Mouse (Mus musculus) kidney, adult 11 months (tissue): ENCODE data around the gene Gm5269.
A peak's percentile ranks its signal among the peaks of the same experiment; 100 is the strongest.

ENCODE experiments used
- DNase-seq: peaks from one replicate; pipeline ENCODE4 v3.0.0; 2022

Gene Gm5269

DNA sequence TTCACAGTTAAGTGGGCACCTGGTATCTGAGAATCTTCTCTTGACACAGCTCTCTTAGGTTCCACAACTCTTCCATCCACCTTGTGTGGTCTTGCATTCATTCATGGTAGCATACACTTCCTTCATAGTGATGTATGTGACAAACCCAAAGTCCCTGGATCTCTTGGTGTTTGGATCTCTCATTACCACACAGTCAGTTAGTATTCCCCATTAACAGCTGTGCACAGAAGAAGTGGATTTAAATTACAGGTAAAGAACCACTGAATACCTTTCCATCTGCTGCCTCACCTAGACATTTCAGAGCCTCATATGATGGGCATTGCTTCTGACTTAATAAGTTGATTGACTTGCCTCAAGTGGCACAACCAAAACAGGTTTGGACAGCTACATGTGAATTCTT lies at the start of gene Gm5269:
Gm5269 (minus strand) TSS at position 101 of the 400 bp plus-strand sequence.
- no peak for DNase-seq

DNA sequence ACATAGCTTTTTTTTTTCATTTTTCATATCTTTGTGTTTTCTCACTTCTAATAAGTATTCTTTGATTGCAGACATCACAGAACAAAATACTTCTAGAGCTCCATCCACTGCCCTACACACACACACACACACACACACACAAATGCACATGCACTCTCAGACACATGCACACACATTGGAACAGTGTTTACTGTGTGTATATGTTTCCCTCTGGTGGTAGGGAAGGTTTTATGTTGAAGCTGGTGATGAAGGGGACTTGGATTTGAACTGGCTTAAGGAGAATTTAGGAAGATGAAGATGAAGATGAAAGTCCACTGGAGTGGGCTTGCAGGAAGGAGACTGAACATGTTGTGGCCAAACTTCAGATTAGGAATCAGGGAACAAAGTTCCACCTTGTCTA lies 41.1 kb upstream of the Gm5269 start:
- no peak for DNase-seq

DNA sequence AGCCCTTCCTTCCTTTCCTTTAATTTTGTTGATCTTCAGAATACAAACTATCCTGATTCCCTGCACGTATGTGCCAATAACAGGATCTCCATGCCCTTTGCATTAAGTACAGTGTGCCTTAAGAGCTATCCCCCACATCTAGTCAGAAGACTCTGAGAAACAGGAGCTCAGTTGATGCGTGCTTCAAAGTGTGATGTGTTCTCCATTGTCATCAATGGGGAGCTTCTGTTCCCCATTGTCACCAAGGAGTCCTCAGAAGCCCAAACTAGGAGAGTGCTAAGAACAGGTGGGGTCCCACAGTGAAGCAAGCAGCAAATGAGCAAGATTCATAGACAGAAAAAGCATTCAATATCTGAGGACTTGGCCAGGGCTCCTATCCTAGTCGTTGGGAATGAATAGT lies 36.8 kb upstream of the Gm5269 start:
- DNase-seq, result no peak

DNA sequence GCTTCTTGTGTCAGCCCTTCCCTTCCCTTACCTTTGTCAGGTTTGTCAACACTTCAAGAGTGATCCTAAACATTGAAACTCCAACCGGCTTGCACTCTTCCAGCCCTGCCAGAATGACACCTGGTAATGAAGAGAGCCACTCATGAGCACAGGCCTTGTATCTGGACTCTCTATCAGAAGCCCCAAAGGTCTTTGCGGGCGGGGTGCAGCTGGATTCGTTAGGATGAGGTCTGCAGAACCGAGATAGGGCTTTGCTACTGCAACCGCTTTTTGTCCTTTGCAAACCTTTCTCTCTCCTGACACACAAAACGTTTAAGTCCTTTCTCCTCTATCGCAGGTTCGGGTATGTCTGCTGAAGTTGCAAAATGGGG lies 36.3 kb upstream of the Gm5269 start, which contains the start of gene Slc40a1:
Slc40a1 (minus strand) TSS at position 131 of the 371 bp plus-strand sequence.
- no peak for DNase-seq

DNA sequence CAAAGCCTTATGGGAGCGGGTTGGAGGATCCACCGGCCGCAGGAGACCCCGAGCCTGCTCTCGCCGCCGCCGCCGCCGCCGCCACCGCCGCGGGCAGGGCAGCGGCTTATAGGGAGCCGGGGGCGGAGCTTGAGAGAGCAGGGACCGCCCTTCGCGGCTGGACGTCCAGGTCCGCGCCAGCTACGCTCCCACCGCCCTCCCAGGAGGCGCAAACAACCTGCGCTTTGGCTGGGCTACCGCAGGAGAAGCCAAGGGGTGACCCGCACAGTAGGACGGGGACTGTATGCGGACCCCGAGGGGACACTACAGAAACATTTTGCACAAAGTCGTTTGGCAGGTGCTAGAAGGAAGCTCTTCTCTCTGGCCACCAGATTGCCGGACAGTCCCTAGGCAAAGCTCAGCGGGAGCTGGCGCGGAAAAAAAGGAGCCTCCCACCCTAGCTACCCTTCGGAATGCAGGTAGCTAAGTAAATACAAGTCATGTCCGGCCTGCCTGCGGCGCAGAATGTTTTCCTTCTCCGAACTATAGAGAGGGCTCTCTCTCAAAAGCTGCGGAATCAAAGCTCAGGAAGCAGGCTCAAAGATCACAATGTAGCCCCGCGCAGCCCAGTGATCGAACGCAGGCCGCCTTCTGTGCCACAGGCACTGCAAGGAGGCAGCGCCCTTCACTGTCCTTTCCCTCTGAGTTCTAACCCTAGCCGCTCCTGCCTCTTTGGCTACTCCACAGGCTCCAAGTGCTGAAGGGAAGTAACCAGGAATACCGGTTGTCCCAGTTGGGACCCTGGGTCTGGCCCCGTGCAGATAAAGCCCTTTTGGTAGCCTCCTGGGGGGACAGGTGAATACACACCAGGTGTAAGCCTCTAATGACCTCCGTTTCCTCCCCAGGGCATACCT lies 35.7 kb upstream of the Gm5269 start:
- DNase-seq, result peak; percentile 84

DNA sequence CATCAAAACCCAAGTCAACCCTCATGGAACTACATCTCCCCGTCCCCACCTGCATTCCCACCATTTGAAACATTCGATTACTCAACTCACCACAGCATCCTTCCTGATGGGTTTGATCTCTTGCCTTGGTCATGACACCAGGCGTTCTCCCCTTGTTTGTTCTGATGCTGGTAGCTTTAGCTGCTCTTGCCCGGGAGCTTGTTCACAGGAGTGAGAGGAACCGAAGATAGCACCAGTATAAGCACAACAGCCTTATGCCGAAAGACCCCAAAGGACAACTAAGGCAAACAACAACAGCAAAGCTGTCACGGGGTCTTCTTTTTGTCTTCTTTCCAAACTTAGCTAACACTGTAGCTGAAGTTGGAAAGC lies 35.0 kb upstream of the Gm5269 start:
- DNase-seq, result no peak

DNA sequence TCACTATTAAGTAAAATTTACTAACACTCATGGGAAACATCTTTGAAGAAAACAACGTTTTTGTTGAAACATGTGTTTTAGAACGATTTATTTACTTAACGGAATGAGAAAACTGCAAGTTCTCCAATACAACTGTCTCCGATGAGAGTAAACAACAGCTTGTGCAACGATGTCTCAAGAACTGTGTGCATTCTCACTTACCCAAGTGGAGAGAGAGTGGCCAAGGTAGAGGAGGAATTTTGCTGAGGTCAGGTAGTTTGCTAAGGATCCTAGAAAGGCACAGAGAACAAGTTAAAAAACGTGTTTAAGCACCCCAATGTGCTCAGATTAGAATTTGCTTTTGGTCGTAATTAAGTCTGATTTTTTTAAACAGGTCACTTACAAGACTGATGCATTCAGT lies 34.4 kb upstream of the Gm5269 start:
- DNase-seq, result no peak

DNA sequence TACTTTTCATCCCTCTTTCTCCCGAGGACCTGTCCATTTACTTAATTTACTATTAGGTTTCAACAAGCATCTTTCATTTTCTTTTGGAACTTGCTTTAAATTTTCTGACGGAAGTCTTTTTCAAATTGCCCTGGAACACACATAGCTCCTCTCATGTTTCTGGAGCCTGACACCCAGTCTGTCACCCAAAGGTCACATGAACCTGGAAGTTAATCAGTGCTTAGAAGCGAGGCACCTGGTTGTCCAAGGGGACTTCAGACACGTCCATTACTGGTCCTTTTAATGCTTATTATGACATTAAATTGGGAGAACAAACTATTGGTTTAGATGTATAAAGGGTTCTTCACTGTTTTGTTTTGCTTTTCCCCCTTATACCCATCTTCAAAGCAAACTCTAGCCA lies 33.2 kb upstream of the Gm5269 start:
- peak; percentile 43 for DNase-seq

DNA sequence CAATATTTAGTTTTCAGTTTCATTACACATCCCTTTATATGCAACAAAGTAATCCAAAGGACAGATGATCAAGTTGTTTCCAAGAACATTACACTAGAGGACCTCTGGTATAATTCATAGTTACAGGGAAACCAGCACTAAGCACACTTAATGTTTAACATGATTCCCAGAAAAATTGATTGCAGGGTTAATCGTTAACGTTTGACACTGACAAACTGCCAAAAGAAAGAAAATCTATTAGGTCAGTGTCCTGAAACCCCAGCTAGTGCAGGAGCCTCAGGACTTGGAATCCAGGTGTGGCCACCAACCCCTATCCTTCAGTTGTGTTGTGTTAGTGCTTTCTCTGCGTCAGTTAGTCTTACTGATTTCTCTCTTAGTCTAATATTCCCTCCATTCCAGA lies 30.6 kb upstream of the Gm5269 start:
- peak; percentile 45 for DNase-seq

DNA sequence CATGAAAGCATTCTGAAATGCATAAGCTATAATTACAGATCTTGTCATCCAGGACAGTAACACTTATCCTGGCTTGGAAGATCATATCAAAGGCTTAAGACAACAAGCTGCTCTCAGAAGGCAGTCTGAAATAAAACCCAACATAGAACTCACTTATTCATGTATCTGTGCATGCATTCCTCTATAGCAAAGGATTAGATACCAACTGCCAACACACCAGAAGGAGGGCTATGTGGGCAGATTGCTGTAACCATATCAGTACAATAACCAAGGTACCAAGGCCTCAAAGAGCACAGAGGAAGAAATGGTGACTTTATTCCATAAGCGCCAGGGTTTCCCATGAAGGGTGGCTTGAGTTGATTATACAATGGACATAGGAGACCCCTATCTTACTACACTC lies 29.7 kb upstream of the Gm5269 start:
- DNase-seq, result no peak

DNA sequence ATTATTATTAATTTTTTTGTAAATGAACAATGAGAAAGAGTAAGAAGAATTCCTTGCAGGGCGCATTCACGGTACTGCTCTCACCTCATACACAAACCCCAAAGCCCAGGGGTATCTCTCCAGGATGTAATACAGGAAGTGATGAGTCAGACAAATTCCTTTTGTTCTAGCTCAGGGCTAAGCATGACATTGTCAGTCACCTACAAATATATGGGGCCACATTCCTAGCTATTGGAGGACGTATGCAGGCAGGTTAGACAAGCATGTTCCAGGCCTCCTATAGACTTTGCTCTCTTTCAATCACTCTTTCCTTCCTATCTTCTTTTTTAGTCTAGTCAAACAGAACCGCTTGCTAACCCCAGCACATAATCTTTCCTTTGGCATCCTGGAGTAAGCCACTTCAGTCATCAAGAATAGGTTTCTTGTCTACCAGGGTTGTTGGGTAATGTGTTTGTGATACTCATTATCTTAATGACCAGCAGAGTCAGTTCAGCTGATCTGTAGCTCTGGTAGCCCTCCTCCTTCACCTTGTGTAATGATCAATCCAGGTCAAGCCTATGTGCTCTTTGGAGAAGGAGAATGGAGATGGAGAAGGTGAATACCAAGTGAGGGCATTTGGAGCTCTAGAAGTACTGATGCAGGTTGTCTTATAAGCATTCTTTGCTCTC lies 27.2 kb upstream of the Gm5269 start:
- DNase-seq, result no peak

DNA sequence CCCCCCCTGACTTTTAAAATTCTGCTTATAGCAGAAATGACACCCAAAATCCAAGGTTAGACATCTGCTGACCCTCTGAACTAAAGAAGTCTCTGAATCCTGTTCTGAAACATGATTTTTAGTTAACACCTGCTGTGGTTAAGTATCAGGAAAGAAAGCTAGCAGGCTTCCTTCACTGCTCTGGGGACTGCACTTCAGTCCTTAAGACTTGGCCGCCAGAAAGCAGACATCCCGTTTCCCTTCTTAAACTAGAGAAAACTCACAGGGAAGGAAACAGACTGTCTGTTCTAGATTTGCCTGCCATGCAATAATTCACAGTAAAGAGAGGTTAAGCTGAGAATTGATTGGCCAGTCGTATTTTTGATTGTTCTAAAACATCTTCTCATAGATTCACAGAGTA lies 26.1 kb upstream of the Gm5269 start:
- DNase-seq, result no peak

DNA sequence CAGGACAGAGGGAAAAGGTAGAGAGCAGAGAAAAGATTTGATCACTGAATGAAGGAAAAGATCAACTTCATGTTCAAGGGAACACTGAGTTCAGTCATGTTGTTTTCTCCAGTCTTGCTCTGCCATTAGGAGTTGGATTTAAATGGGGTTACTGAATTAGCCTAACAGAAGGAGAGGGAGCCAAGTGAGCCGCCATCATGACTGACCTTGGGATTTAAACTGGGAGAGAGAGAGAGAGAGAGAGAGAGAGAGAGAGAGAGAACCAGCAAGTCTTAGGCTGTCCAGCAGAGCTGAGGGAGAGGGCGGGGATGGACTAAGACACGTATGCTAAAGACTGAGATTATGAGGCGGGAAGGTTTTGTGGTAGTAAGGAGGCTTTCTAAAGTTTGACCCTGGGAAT lies 24.2 kb upstream of the Gm5269 start:
- no peak for DNase-seq

DNA sequence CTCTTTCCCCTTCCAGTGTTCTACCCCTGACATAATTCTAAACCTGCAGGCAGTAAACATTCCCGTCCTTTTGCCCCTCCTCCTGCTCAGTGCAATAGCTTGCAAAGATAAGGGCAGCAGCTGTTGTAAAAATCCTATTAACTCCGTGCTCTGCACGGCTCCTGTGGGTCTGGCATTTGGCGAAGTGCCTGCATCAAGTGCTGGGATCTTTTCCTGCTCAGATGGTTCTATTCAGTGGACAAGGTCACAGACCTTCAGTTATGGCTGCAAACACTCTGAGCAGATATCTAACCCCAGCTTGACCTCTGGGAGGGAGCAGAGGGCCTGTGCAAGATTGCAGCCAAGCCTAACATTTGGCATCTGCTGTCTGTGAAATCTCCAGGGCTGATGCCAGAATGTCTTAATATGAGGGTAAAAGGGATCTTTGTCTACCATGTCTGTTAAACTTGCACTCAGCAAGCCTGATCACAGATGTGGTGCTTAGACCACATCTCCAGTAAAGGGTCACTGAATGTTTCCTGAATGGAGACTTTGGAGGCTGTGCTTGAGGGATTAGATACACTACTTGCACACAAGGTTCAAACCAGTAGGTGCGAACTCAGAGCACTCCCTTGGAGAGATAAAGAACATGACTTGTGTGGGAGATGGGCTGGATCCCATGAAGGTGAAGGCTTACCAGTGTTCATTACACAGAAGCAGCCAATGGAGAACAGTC lies 15.2 kb upstream of the Gm5269 start:
- peak; percentile 81 for DNase-seq

DNA sequence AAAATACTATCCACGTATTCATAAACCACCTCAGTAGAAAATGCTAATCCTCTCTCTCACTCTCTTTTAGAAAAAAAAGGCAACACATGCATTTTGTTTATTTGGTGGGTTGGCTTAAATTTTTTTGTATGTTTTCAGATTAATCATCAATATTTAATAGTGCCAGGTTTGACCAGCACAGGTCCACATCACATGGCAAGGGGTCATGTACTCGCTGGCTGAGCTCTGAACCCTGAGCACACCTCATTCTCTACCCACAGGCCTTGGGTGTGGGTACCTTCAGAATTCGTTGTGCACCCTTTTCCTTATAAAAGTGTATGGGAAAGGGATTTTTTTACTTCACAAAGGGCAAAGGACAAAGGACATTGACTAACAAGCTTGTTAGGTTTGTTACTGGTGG lies 14.1 kb upstream of the Gm5269 start:
- DNase-seq, result no peak

DNA sequence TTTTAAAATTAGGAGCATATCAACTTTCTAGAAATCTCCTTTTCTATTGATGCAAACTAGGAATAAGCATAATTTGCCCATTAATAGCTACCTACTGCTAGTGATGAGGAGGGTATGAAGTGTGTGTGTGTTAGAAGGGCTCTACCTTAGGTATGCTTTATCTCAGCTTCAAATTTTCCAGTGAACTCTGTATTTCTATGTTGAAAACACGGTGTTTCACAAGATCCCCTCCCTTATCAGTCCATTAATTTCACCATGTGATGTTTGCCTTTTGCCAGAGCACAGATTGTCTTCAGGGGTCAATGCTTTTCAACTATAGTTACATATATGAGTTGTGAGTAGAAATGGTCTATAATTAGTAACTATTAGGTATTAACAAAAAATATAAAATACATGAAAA lies 8.0 kb upstream of the Gm5269 start:
- DNase-seq, result no peak

DNA sequence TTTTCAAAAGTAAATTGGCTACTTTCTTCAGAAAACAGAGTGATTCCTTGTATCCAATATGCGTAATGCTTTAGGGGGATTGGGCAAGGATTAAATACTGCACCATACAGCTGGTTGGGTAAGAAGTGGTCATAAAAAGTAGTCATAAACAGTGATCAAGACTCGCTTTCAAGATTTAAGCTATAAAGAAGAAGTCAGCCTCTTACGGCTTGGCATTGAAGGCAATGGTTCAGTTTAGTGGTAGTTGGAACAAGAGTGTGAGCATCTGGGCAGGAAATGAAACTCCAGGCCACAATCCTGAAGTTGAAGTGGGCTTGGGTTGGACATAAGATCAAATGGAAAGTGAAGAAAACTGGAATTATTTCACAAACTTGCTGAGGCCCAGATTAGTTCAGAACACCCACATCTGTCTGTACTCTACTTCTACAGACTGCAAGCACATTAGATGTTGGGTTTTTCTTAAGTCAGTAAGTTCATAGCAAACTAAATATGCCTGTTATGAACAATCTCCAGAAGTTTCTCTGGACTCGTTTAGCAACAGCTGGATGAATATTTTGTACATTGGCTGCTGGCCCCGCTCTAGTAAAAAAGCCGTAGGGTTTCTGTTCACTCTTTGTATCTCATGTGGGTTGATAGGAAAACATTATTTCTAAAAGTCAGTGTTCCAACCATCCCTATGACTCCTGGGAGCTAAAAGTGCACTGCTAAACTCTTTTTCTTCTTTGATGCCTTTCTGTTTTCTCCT lies 4.3 kb upstream of the Gm5269 start:
- DNase-seq, result no peak

DNA sequence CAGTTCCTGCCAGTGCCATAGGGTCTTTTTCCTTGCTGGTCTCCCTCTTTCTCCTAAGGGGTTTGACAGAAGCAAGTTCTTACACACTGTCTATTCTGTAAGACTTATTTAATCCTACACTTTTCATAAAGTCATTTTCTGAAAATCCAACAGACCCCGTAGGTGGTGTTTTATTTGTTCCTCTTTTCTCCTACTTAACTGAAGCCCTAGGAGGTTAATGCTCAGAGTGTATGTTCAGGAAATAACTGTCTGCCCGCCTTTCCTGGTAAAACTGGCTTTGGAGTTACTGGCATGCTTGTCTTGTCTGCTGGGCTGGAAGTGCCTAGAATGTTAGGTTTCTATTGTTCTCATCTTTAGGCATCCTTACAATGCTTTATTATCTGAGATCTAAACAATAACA lies 1.9 kb upstream of the Gm5269 start:
- no peak for DNase-seq

DNA sequence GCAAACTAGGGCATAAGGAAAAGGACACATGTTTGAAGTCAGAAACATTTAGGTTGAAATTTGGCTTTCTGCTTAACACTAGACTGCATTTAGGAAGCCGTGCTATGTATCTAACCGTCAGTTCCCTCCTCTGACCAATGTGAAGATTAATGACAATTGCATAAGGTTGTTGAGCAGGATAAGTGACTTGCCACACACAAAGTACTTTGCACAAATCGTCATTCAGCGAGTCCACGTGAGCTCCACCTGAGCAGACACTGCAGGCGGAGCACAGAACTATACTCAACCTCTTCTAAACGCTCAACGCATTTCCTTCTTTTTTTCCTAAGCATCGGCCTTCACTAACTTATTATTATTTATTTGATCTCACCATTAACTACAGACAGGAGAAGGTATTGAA lies 3.3 kb downstream of the Gm5269 start:
- no peak for DNase-seq

DNA sequence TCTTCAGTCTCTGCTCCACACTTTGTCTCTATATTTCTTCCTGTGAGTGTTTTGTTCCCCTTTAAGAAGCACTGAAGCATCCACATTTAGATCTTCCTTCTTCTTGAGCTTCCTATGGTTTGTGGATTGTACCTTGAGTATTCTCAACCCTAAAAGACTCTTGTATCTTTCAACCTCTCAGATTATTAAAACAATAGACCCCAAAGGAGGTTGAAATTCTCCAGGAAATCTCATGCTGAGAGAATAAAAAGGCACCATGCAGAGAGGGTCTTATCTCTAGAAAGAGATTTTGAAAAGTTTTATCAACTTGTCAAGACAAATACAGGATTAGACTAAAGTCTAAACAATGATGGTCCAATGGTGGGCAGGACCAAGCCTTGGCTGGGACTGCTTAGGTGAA lies 6.7 kb downstream of the Gm5269 start:
- DNase-seq, result no peak

DNA sequence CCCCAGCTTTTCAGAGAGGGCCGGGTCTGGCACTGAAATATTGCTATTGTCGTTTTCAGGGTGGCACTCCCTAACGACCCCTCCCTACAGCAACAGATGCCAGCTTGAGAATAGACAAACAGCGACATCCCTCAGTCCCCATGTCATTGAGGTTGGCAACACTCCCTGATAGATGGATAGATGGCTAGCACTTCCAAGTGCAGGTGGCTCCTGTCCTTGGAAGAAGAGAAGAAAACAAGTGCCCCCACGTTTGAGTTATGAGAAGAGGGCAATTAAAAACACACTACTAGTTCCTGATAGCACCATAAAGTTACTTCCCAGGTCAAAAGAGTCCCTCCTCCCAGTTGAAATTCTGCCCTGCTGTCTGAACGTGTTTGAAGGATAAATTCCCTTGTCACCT lies 8.0 kb downstream of the Gm5269 start:
- DNase-seq, result no peak

DNA sequence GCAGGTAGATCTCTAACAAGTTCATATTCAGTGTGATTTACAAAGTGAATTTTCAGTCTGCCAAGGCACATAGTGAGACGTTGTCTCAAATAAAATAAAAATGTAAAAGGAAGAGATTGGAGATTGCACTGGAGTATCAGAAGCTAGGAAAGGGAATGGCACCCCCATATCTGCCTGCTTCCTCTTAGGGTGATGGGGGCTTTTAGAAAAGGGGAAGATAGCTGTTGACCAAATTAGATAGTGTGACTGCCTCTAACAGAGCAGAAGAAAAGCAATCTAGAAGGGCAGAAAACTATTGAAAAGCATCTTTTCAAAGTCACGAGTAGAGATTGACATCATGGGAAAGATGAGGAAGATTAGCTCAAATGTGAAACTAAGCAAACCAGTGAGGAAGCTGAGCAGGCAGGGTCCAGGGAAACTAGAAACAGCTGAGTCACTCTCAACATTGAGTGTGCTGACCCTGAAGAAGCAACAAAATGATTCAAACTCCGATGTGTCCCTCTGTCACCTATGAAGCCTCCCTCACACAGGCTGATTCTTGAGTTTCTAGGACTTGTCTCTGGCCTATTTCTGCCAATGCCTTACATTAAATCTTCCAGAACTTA lies 8.7 kb downstream of the Gm5269 start:
- no peak for DNase-seq

DNA sequence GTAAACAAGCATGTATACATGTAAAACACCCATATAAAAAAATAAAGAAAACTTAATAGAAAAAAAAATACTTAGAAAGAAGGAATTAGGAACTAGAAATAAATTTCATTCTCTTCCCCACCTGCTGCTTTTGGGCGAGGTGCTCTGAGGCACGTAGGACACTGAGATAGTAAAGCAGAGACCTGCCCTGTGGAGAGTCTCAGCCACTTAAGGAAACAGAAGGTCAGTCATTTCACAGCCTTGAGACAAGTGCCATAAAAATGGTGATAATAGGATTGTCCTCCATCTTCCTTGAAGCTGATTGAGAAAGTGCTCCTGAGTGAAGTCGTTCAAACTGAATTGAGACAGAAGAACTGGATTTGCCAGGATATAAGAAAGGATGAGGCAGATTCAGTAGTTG lies 12.6 kb downstream of the Gm5269 start:
- DNase-seq, result no peak
